Mouse (Mus musculus) kidney, embryonic 14.5 days (tissue): Measurements from ENCODE around the gene Traf7. TPM values are rescaled to one million over a fixed set of nuclear protein-coding genes. Genes with fewer than 3 reads are reported as not detected.
A peak's percentile ranks its signal among the peaks of the same experiment; 100 is the strongest.

Experiments used
- ATAC-seq: fragments of 200-750 bp; cut with Nextera tagmentation; 2 replicates; pipeline ENCODE4 v1.8.0; 2017; ENCODE audit warnings: moderate number of reproducible peaks, mild to moderate bottlenecking, moderate TSS enrichment, moderate library complexity; ENCODE audit not compliant: low FRiP score, low TSS enrichment
- H3K27ac ChIP-seq: fragments of 300-500 bp; sonication (generic); 2 replicates; pipeline ENCODE4 v1.5.1; 2014; ENCODE audit warnings: low read depth, mild to moderate bottlenecking, low read length, moderate library complexity, mixed read lengths
- H3K27me3 ChIP-seq: fragments of 300-500 bp; sonication (generic); 2 replicates; pipeline ENCODE4 v1.6.1; 2014; ENCODE audit warnings: mild to moderate bottlenecking, low read length; ENCODE audit not compliant: control insufficient read depth, insufficient read depth
- H3K36me3 ChIP-seq: fragments of 300-500 bp; sonication (generic); 2 replicates; pipeline ENCODE4 v1.6.1; 2014; ENCODE audit warnings: low read length, mixed read lengths; ENCODE audit not compliant: control insufficient read depth, insufficient read depth
- H3K4me1 ChIP-seq: fragments of 300-500 bp; sonication (generic); 2 replicates; pipeline ENCODE4 v1.6.1; 2014; ENCODE audit warnings: low read length, mixed read lengths; ENCODE audit not compliant: control insufficient read depth, insufficient read depth
- H3K4me2 ChIP-seq: fragments of 300-500 bp; sonication (generic); replicated peaks from 2 replicates; pipeline ENCODE4 v1.6.1; 2014; ENCODE audit warnings: low read depth, mild to moderate bottlenecking, low read length
- H3K4me3 ChIP-seq: fragments of 300-500 bp; sonication (generic); 2 replicates; pipeline ENCODE4 v1.5.1; 2014; ENCODE audit warnings: mild to moderate bottlenecking, low read length
- H3K9ac ChIP-seq: fragments of 300-500 bp; sonication (generic); 2 replicates; pipeline ENCODE4 v1.6.1; 2014; ENCODE audit warnings: low read depth, mild to moderate bottlenecking, low read length, moderate library complexity
- H3K9me3 ChIP-seq: fragments of 300-500 bp; sonication (generic); 2 replicates; pipeline ENCODE4 v1.6.1; 2016; ENCODE audit warnings: low read length; ENCODE audit not compliant: control insufficient read depth
- WGBS: fragments of 180-500 bp; shearing (Covaris S2); extraction: QIAGEN DNeasy Blood & Tissue Kit; methylation state at CpG from one replicate; pipeline ENCODE4 v1.1.7; 2014; 5-methylcytosine and 5-hydroxymethylcytosine counted together
- polyA plus RNA-seq: library from polyadenylated mRNA; unstranded; fragments of >200 nt; fragmentation: Nextera tagmentation; extraction: Ambion mirVana; gene quantifications from 2 replicates; pipeline ENCODE4 v1.2.1, GENCODE M21; 2014

Traf7 gene
- polyA plus RNA-seq, 1 experiment from 2014 or later: 88.5 TPM

GRCm38 (mm10) chr17:24563638-24564037 lies 35.9 kb upstream of the Traf7 start:
- Histone ChIP-seq H3K27me3 (no peaks in the 10 kb centered on the region), H3K4me2 (no peak overlapping the region), H3K4me3 (no peak overlapping the region), H3K4me1 (no peaks in the 10 kb centered on the region), H3K27ac (no peak overlapping the region), H3K9me3 (no peaks in the 10 kb centered on the region), H3K36me3 (peaks cover 26% of the 10 kb centered on the region; the same call in 1 of the 2 replicates), H3K9ac (no peak overlapping the region)
- no peak for ATAC-seq
- WGBS: 72% methylated on average over 5 of the region's 5 CpGs

- no peaks in the 10 kb centered on the region for H3K27me3 ChIP-seq
- H3K9me3 ChIP-seq: no peaks in the 10 kb centered on the region
- H3K9ac ChIP-seq: no peak overlapping the region
- no peak overlapping the region for H3K27ac ChIP-seq
- ATAC-seq: no peak
- peaks cover 17% of the 10 kb centered on the region; the same call in 1 of the 2 replicates for H3K36me3 ChIP-seq
- no peak overlapping the region for H3K4me2 ChIP-seq
- H3K4me1 ChIP-seq: no peaks in the 10 kb centered on the region
- H3K4me3 ChIP-seq: no peak overlapping the region
- WGBS: 91% methylated on average over 2 of the region's 2 CpGs
Measured at GRCm38 (mm10) chr17:24561592-24561991, 33.9 kb upstream of the Traf7 start.

- H3K36me3 ChIP-seq: peaks cover 11% of the 10 kb centered on the region; the same call in 1 of the 2 replicates
- H3K27me3 ChIP-seq: no peaks in the 10 kb centered on the region
- ATAC-seq: no peak
- no peak overlapping the region for H3K4me2 ChIP-seq
- H3K27ac ChIP-seq: no peak overlapping the region
- H3K4me1 ChIP-seq: no peaks in the 10 kb centered on the region
- H3K9ac ChIP-seq: no peak overlapping the region
- H3K9me3 ChIP-seq: no peaks in the 10 kb centered on the region
- H3K4me3 ChIP-seq: no peak overlapping the region
- 92% methylated on average over 5 of the region's 5 CpGs for WGBS
Measured at GRCm38 (mm10) chr17:24560301-24561028, 32.7 kb upstream of the Traf7 start.

GRCm38 (mm10) chr17:24559146-24559545 lies 31.4 kb upstream of the Traf7 start:
- H3K9me3 ChIP-seq: no peaks in the 10 kb centered on the region
- H3K4me2 ChIP-seq: no peak overlapping the region
- H3K36me3 ChIP-seq: no peaks in the 10 kb centered on the region
- ATAC-seq: no peak
- H3K4me3 ChIP-seq: no peak overlapping the region
- peak overlapping the region; percentile 63; the same call in 1 of the 2 replicates for H3K27ac ChIP-seq
- no peak overlapping the region for H3K9ac ChIP-seq
- H3K27me3 ChIP-seq: no peaks in the 10 kb centered on the region
- 61% methylated on average over 3 of the region's 3 CpGs for WGBS
- H3K4me1 ChIP-seq: no peaks in the 10 kb centered on the region

- no peak overlapping the region for H3K4me3 ChIP-seq
- H3K9me3 ChIP-seq: no peaks in the 10 kb centered on the region
- 42% methylated on average over 4 of the region's 4 CpGs for WGBS
- no peaks in the 10 kb centered on the region for H3K36me3 ChIP-seq
- peak overlapping the region; percentile 63; the same call in 1 of the 2 replicates for H3K27ac ChIP-seq
- no peaks in the 10 kb centered on the region for H3K4me1 ChIP-seq
- no peak for ATAC-seq
- H3K27me3 ChIP-seq: no peaks in the 10 kb centered on the region
- H3K9ac ChIP-seq: no peak overlapping the region
- H3K4me2 ChIP-seq: no peak overlapping the region
Measured at GRCm38 (mm10) chr17:24558600-24559099, 30.9 kb upstream of the Traf7 start.

GRCm38 (mm10) chr17:24557091-24557490 lies 29.4 kb upstream of the Traf7 start:
- Histone ChIP-seq H3K4me1 (peaks cover 2% of the 10 kb centered on the region; the same call in 1 of the 2 replicates), H3K4me2 (no peak overlapping the region), H3K27me3 (no peaks in the 10 kb centered on the region), H3K4me3 (no peak overlapping the region), H3K9me3 (no peaks in the 10 kb centered on the region), H3K36me3 (no peaks in the 10 kb centered on the region), H3K27ac (no peak overlapping the region), H3K9ac (no peak overlapping the region)
- no peak for ATAC-seq
- 80% methylated on average over 7 of the region's 7 CpGs for WGBS

- Histone ChIP-seq H3K36me3 (no peaks in the 10 kb centered on the region), H3K9ac (peak overlapping the region; percentile 93; the same call in 1 of the 2 replicates), H3K27ac (peak overlapping the region; percentile 95; the same call in 1 of the 2 replicates), H3K4me1 (peaks cover 13% of the 10 kb centered on the region), H3K4me2 (peak overlapping the region; percentile 90), H3K9me3 (no peaks in the 10 kb centered on the region), H3K27me3 (no peaks in the 10 kb centered on the region; the same call in 1 of the 2 replicates), H3K4me3 (peak overlapping the region; percentile 86)
- WGBS: 40% methylated on average over 3 of the region's 3 CpGs
- ATAC-seq: no peak
Measured at GRCm38 (mm10) chr17:24551050-24551444, 23.3 kb upstream of the Traf7 start.

GRCm38 (mm10) chr17:24550416-24551049 lies 22.8 kb upstream of the Traf7 start:
- WGBS: under 1% methylated on average over 44 of the region's 44 CpGs
- ATAC-seq: peak; percentile 75

More at GRCm38 (mm10) chr17:24550416-24551049, 22.8 kb upstream of the Traf7 start:
- Histone ChIP-seq H3K4me1 (peaks cover 13% of the 10 kb centered on the region), H3K9ac (peak overlapping the region; percentile 93), H3K9me3 (no peaks in the 10 kb centered on the region), H3K27ac (peak overlapping the region; percentile 95), H3K36me3 (no peaks in the 10 kb centered on the region), H3K4me2 (peak overlapping the region; percentile 90), H3K4me3 (peak overlapping the region; percentile 86), H3K27me3 (no peaks in the 10 kb centered on the region; the same call in 1 of the 2 replicates)
